Mouse (Mus musculus) MEL (cell line): ENCODE results near the gene Siglece. TPM values are rescaled to one million over a fixed set of nuclear protein-coding genes. Genes with fewer than 3 reads are reported as not detected.
A peak's percentile ranks its signal among the peaks of the same experiment; 100 is the strongest.
"Not testable (repeated sequence)": the region's sequence is repeated elsewhere in the genome, so short reads cannot be mapped to it uniquely, and the experiment has no call there.

Source experiments
- DNase-seq: peaks from one replicate; pipeline ENCODE4 v3.0.0; 2011; ENCODE audit warnings: low read depth, low spot score
- H3K27ac ChIP-seq: 2 replicates; pipeline ENCODE4 v1.5.1; 2012; ENCODE audit warnings: low read depth, mild to moderate bottlenecking, control low read depth, low read length, moderate library complexity; ENCODE audit not compliant: control insufficient read depth
- H3K27me3 ChIP-seq, 2 experiments: fragments of 150-350 bp in 1 of 2; sonication (generic) in 1 of 2; 2 replicates each; pipeline ENCODE4 v1.6.1; 2012; ENCODE audit warnings: low read length in 2 of 2, mild to moderate bottlenecking in 2 of 2, improper control_type of control experiment in 1 of 2, moderate library complexity in 1 of 2; ENCODE audit not compliant: insufficient read depth in 2 of 2, control insufficient read depth in 1 of 2
- H3K36me3 ChIP-seq, 2 experiments: 2 replicates each; pipeline ENCODE4 v1.6.1; 2012 to 2014; ENCODE audit warnings: low read length in 2 of 2, improper control_type of control experiment in 1 of 2, inconsistent platforms in 1 of 2, mild to moderate bottlenecking in 1 of 2; ENCODE audit not compliant: insufficient read depth in 2 of 2, control insufficient read depth in 1 of 2
- H3K4me1 ChIP-seq, 2 experiments: fragments of 150-350 bp in 1 of 2; sonication (generic) in 1 of 2; 2 replicates each; pipeline ENCODE4 v1.6.1; 2012; ENCODE audit warnings: low read length in 2 of 2, improper control_type of control experiment in 1 of 2, mild to moderate bottlenecking in 1 of 2; ENCODE audit not compliant: insufficient read depth in 2 of 2, control insufficient read depth in 1 of 2
- H3K4me3 ChIP-seq, 2 experiments: fragments of 150-350 bp in 1 of 2; sonication (generic) in 1 of 2; 2 replicates each; pipeline ENCODE4 v1.5.1; 2012; ENCODE audit warnings: low read depth in 2 of 2, low read length in 2 of 2, mild to moderate bottlenecking in 2 of 2, moderate library complexity in 2 of 2, control low read depth in 1 of 2, improper control_type of control experiment in 1 of 2; ENCODE audit not compliant: control insufficient read depth in 1 of 2, insufficient read depth in 1 of 2
- H3K79me2 ChIP-seq: 2 replicates; pipeline ENCODE4 v1.6.1; 2012; ENCODE audit warnings: mild to moderate bottlenecking, low read length, moderate library complexity; ENCODE audit not compliant: control insufficient read depth, poor library complexity, insufficient read depth
- H3K9ac ChIP-seq: 2 replicates; pipeline ENCODE4 v1.6.1; 2012; ENCODE audit warnings: low read depth, mild to moderate bottlenecking, control low read depth, low read length, moderate library complexity; ENCODE audit not compliant: control insufficient read depth, poor library complexity, severe bottlenecking
- H3K9me3 ChIP-seq: fragments of 150-350 bp; sonication (generic); replicated peaks from 2 replicates; pipeline ENCODE4 v1.6.1; 2012; ENCODE audit warnings: mild to moderate bottlenecking, low read length, improper control_type of control experiment, moderate library complexity; ENCODE audit not compliant: insufficient read depth
- BHLHE40 ChIP-seq: IDR thresholded peaks from 2 replicates; pipeline ENCODE4 v1.6.1; 2012; ENCODE audit warnings: low read depth, mild to moderate bottlenecking, inconsistent platforms, low read length, improper control_type of control experiment, borderline replicate concordance
- CHD1 ChIP-seq: IDR thresholded peaks from 2 replicates; pipeline ENCODE4 v1.6.1; 2012; ENCODE audit warnings: low read depth, mild to moderate bottlenecking, inconsistent platforms, low read length, improper control_type of control experiment
- CHD2 ChIP-seq: IDR thresholded peaks from 2 replicates; pipeline ENCODE4 v1.6.1; 2011; ENCODE audit warnings: low read length, improper control_type of control experiment
- CTCF ChIP-seq, 3 experiments: IDR thresholded peaks in 2 of 3; conservative IDR thresholded peaks in 1 of 3; 2 replicates each; pipeline ENCODE4 v1.5.1; 2011 to 2012; ENCODE audit warnings: low read length in 3 of 3, low read depth in 2 of 3, mild to moderate bottlenecking in 2 of 3, improper control_type of control experiment in 1 of 3, inconsistent platforms in 1 of 3, mixed read lengths in 1 of 3, moderate library complexity in 1 of 3; ENCODE audit not compliant: control insufficient read depth in 1 of 3, insufficient read depth in 1 of 3, poor library complexity in 1 of 3, severe bottlenecking in 1 of 3
- E2F4 ChIP-seq: IDR thresholded peaks from 2 replicates; pipeline ENCODE4 v1.6.1; 2011; ENCODE audit warnings: low read depth, low read length, improper control_type of control experiment, borderline replicate concordance
- EP300 ChIP-seq, 2 experiments: IDR thresholded peaks; 2 replicates each; pipeline ENCODE4 v1.6.1; 2011; ENCODE audit warnings: improper control_type of control experiment in 2 of 2, low read length in 2 of 2, low read depth in 1 of 2, mild to moderate bottlenecking in 1 of 2
- GATA1 ChIP-seq: IDR thresholded peaks from 2 replicates; pipeline ENCODE4 v1.6.1; 2011; ENCODE audit warnings: low read depth, low read length, improper control_type of control experiment
- JUND ChIP-seq: IDR thresholded peaks from 2 replicates; pipeline ENCODE4 v1.6.1; 2011; ENCODE audit warnings: low read depth, mild to moderate bottlenecking, improper control_type of control experiment, low read length
- MAZ ChIP-seq: IDR thresholded peaks from 2 replicates; pipeline ENCODE4 v1.6.1; 2012; ENCODE audit warnings: low read depth, mild to moderate bottlenecking, inconsistent platforms, low read length, improper control_type of control experiment
- MYB ChIP-seq: IDR thresholded peaks from 2 replicates; pipeline ENCODE4 v1.6.1; 2011; ENCODE audit warnings: mild to moderate bottlenecking, low read depth, low read length, improper control_type of control experiment
- NELFE ChIP-seq: IDR thresholded peaks from 2 replicates; pipeline ENCODE4 v1.6.1; 2011; ENCODE audit warnings: low read depth, low read length, improper control_type of control experiment
- RAD21 ChIP-seq: IDR thresholded peaks from 2 replicates; pipeline ENCODE4 v1.6.1; 2011; ENCODE audit warnings: mild to moderate bottlenecking, low read depth, low read length, improper control_type of control experiment
- SMC3 ChIP-seq: IDR thresholded peaks from 2 replicates; pipeline ENCODE4 v1.6.1; 2011; ENCODE audit warnings: low read depth, low read length, improper control_type of control experiment
- USF2 ChIP-seq, 2 experiments: IDR thresholded peaks; 2 replicates each; pipeline ENCODE4 v1.6.1; 2011 to 2012; ENCODE audit warnings: improper control_type of control experiment in 2 of 2, low read length in 2 of 2, borderline replicate concordance in 1 of 2, inconsistent platforms in 1 of 2, low read depth in 1 of 2, mild to moderate bottlenecking in 1 of 2; ENCODE audit not compliant: insufficient read depth in 1 of 2
- ZC3H11A ChIP-seq: IDR thresholded peaks from 2 replicates; pipeline ENCODE4 v1.6.1; 2012; ENCODE audit warnings: low read depth, mild to moderate bottlenecking, inconsistent platforms, low read length, improper control_type of control experiment
- ZKSCAN1 ChIP-seq: IDR thresholded peaks from 2 replicates; pipeline ENCODE4 v1.6.1; 2012; ENCODE audit warnings: low read depth, mild to moderate bottlenecking, inconsistent platforms, low read length, improper control_type of control experiment, moderate library complexity
- polyA plus RNA-seq, 2 experiments: library from polyadenylated mRNA; stranded (reverse) in 1 of 2; unstranded in 1 of 2; fragments of >175 nt in 1 of 2; fragments of >200 nt in 1 of 2; gene quantifications; 2 replicates each; pipeline versions ENCODE4 v1.2.1 to v1.2.4; 2012; ENCODE audit warnings: low replicate concordance in 2 of 2, low read depth in 1 of 2; ENCODE audit not compliant: insufficient read length in 2 of 2, insufficient read depth in 1 of 2, missing spikeins in 1 of 2
- total RNA-seq: library from RNA; depleted of rRNA; stranded (reverse); fragments of 300-350 nt; gene quantifications from 2 replicates; pipeline ENCODE4 v1.2.3, GENCODE M21; 2012

Gene Siglece
- total and polyA plus RNA-seq, 3 experiments, result 0.07 TPM; not detected in 2

- peak in 2 of 3 experiments; percentile 5 to 17; a peak in 2 of 6 replicates for TF ChIP-seq CTCF (IDR thresholded peaks at IDR 0.05 in 2 of 3, conservative IDR thresholded peaks at IDR 0.05 in 1 of 3; ENCODE audit: control insufficient read depth in 1 of 3, insufficient read depth in 1 of 3, low read depth in 2 of 3, low read length in 3 of 3, poor library complexity in 1 of 3, severe bottlenecking in 1 of 3)
- not testable (repeated sequence) for H3K9me3 ChIP-seq, H3K27me3 ChIP-seq, H3K9ac ChIP-seq, H3K27ac ChIP-seq, H3K79me2 ChIP-seq, H3K4me3 ChIP-seq, H3K4me1 ChIP-seq, H3K36me3 ChIP-seq
- DNase-seq, result peak; percentile 6
These were observed 22.6 kb upstream of the Siglece start for GRCm38 (mm10) chr7:43682511-43682910.

- Histone ChIP-seq H3K9ac (no peak overlapping the region), H3K9me3 (no peaks in the 10 kb centered on the region), H3K27me3 (no peaks in the 10 kb centered on the region), H3K79me2 (no peaks in the 10 kb centered on the region), H3K27ac (no peak overlapping the region), H3K4me1 (no peaks in the 10 kb centered on the region), H3K36me3 (no peaks in the 10 kb centered on the region; a peak in 1 of 4 replicates), H3K4me3 (no peak overlapping the region)
- peak; percentile 52 for DNase-seq
- TF ChIP-seq NELFE, result no peak
- peak; percentile 59 to 73 (median 71) for TF ChIP-seq CTCF (IDR thresholded peaks at IDR 0.05 in 2 of 3, conservative IDR thresholded peaks at IDR 0.05 in 1 of 3; ENCODE audit: control insufficient read depth in 1 of 3, insufficient read depth in 1 of 3, low read depth in 2 of 3, low read length in 3 of 3, poor library complexity in 1 of 3, severe bottlenecking in 1 of 3)
- peak; percentile 67 for TF ChIP-seq RAD21
- no peak for TF ChIP-seq JUND
- TF ChIP-seq ZC3H11A, result peak; percentile 20; the same call in 1 of the 2 replicates
- TF ChIP-seq SMC3, result peak; percentile 60
These were observed 21.0 kb upstream of the Siglece start for GRCm38 (mm10) chr7:43680960-43681359.

DNA sequence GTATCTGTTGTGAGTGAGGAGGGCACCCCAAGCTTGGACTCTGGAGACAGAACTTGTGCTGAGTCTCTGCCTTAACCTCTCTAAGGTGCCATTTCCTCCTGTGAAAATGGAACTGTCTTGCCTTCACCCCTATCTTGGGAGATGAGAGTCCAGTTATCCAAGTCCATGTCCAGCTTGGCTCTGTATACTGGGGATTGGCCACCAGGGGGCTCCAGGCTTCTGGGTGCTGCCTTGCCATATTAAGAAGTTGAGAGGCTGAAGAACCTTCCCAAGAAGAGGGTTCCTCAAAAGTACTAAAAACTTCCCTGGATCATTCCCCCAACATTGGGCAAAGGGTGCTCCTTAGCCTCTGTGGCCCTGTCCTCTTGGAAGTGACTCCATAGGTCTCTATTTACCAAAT lies 18.6 kb upstream of the Siglece start:
- H3K36me3 ChIP-seq, result no peaks in the 10 kb centered on the region; a peak in 1 of 4 replicates
- DNase-seq, result peak; percentile 58

More for the DNA sequence above, 18.6 kb upstream of the Siglece start:
- no peak overlapping the region for H3K9ac ChIP-seq
- no peaks in the 10 kb centered on the region for H3K27me3 ChIP-seq
- H3K79me2 ChIP-seq, result peaks cover 5% of the 10 kb centered on the region; the same call in 1 of the 2 replicates
- H3K27ac ChIP-seq, result no peak overlapping the region
- TF ChIP-seq BHLHE40, result no peak
- no peak for TF ChIP-seq CHD2
- peak; percentile 55 to 76 (median 67) for TF ChIP-seq CTCF (IDR thresholded peaks at IDR 0.05 in 2 of 3, conservative IDR thresholded peaks at IDR 0.05 in 1 of 3; ENCODE audit: control insufficient read depth in 1 of 3, insufficient read depth in 1 of 3, low read depth in 2 of 3, low read length in 3 of 3, poor library complexity in 1 of 3, severe bottlenecking in 1 of 3)
- no peak for TF ChIP-seq MAZ
- TF ChIP-seq CHD1, result no peak
- TF ChIP-seq NELFE, result no peak
- no peak for TF ChIP-seq ZC3H11A
- no peak for TF ChIP-seq GATA1
- no peak for TF ChIP-seq MYB
- no peak for TF ChIP-seq EP300 (IDR thresholded peaks at IDR 0.05; ENCODE audit: low read depth in 1 of 2, low read length in 2 of 2)
- peak; percentile 49 for TF ChIP-seq SMC3
- TF ChIP-seq USF2 (IDR thresholded peaks at IDR 0.05; ENCODE audit: borderline replicate concordance in 1 of 2, insufficient read depth in 1 of 2, low read depth in 1 of 2, low read length in 2 of 2), result no peak
- no peak for TF ChIP-seq E2F4
- TF ChIP-seq RAD21, result peak; percentile 14
- no peak for TF ChIP-seq ZKSCAN1
- H3K9me3 ChIP-seq, result no peaks in the 10 kb centered on the region
- H3K4me3 ChIP-seq, result no peak overlapping the region
- no peaks in the 10 kb centered on the region for H3K4me1 ChIP-seq
